Mouse (Mus musculus) kidney, adult 11 months (tissue): ENCODE data around the gene Irgm2.

Source experiments
- DNase-seq: peaks from one replicate; pipeline ENCODE4 v3.0.0; 2022

Gene Irgm2

DNA sequence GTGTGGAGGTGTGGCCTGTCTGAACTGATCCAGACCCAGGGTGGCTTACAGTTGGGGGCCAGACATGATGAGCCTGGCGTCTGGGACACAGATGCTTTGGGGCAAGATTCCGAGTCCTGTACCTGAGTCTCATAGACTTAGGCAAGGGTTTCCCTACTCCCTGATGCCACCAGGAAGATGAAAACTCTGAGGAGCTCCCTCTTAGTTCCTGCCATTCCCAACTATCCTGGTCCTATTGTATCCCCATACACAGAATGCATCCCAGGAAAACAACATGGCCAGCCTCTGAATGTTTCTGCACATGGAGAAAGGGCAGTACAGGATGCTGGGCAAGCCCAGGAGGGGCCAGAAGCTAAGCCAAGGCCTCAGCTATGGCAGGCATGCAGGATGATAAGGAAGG is 64.1 kb downstream of the Irgm2 start:
- no peak for DNase-seq

DNA sequence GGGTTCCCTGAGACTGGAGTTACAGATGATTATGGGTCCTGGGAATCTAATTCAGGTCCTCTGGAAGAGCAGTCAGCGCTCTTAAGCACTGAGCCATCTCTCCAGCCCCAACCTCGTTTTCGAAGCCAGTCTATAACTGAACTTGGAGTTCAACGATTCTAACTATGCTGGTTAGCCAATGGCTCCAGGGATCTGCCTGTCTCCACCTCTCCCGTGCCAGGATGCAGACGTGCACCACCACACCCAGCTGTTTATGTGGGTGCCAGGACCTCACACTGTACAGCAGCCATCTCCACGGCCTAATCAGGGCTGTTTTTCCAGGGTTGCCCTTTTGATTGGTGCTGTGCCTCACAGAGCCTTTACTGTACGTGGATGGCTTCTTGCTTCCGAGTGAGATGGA is 65.1 kb downstream of the Irgm2 start:
- DNase-seq = no peak

DNA sequence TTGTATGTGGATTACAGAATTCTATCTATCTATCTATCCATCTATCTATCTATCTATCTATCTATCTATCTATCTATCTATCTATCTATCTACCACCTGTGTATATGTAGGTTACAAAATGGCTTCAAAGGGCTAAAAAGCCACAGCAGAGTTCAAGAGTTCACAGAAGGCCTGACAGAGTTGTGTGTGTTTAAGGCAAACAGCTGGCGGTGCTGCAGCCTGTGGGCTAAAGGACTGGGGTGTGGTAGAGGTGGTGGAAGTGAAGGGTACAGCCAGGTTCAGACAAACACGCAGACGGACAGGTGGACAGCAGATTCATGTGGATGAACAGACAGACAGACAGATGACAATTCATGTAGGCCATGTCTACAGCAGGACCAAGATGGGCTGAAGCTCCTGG is 68.9 kb downstream of the Irgm2 start:
- DNase-seq = no peak
